Mouse (Mus musculus): ENCODE measurements around the gene Ift81.

DNA sequence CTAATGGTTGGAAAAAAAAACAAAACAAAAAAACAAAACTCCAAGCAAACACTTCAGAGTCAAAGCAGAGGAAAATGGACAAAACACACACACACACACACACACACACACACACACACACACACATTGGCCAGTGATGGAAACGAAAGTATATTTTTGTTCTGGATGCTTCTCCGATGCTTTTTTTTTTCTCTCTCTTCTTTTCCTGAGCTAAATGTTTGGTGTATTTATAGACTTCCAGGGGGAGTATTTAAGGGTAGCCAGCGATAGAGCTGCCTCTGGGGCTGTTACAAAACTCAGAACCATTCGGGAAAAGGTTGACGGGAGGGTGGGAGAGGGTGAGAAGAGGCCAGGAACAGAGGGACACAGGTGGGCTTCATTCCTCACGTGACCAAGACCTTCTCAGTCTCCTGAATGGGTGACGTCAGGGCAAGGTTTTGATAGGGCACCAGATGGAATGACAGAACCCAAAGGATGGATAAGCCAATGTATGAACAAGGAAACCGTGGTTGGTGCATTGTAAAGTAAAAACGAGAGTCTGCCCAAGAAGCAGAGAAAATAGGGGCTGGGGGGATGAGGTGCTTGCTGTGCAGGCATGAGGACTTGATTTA, 5.5 kb upstream of the Ift81 start:
- no peak for TF ChIP-seq POLR2A (IDR thresholded peaks at IDR 0.05; ENCODE audit: insufficient read length, low read depth)
- TF ChIP-seq MAX (IDR thresholded peaks at IDR 0.05; ENCODE audit: low read depth), result no peak
- no peak for TF ChIP-seq USF1 (IDR thresholded peaks at IDR 0.05; ENCODE audit: low read depth)
- no peak for TF ChIP-seq MYOG (IDR thresholded peaks at IDR 0.05; ENCODE audit: control insufficient read depth in 1 of 3, insufficient read depth in 1 of 3, insufficient read length in 2 of 3, low read depth in 2 of 3)
- TF ChIP-seq E2F4 (IDR thresholded peaks at IDR 0.05; ENCODE audit: insufficient read depth), result no peak
- no peak for TF ChIP-seq CEBPB (IDR thresholded peaks at IDR 0.05; ENCODE audit: insufficient read depth, poor library complexity, severe bottlenecking)
